In genomic region chr10:80589879-80590854, GRCm38 (mm10) we compare ENCODE assay signal across 8 mouse cellular contexts. TPM values are rescaled to one million over a fixed set of nuclear protein-coding genes. Genes with fewer than 3 reads are reported as not detected.
DNase-seq lines count a peak whose midpoint lies in the region; ATAC-seq and TF ChIP-seq lines count a peak whose summit lies in the region.

Abhd17a (minus strand) TSS chr10:80590341.

- DNase-seq in 416B (ENCODE audit: low read depth), result peak; percentile 100
- peak; percentile 94 for DNase-seq in heart, adult 8-10 months (ENCODE audit: low spot score)
- peak; percentile 98 for DNase-seq in kidney, adult 9 months
- DNase-seq in limb, embryonic 14.5 days (ENCODE audit: low spot score), result peak; percentile 95
- DNase-seq in midbrain, postnatal 0 days (ENCODE audit: low spot score), result peak; percentile 98
- DNase-seq in spleen, postnatal 14 days (ENCODE audit: low spot score in 2 of 2), result peak; percentile 88 to 94

- TF ChIP-seq CTCF in bone marrow, adult 2 months (IDR thresholded peaks at IDR 0.05; ENCODE audit: control insufficient read depth, insufficient read depth, low read length), result no peak
- no peak for TF ChIP-seq CTCF in midbrain, postnatal 0 days (IDR thresholded peaks at IDR 0.05)

- H3K27ac ChIP-seq in bone marrow, adult 2 months (ENCODE audit: control insufficient read depth, insufficient read depth, low read depth, low read length, poor library complexity), result peak within 1 kb of the TSS; percentile 81
- H3K27ac ChIP-seq in embryonic facial prominence, embryonic 15.5 days (replicated peaks), result peak within 1 kb of the TSS; percentile 86
- 0 out of 2 replicates have a peak within 1 kb of the TSS, but pooled peaks have one; percentile 46 for H3K27ac ChIP-seq in limb, embryonic 14.5 days (replicated peaks; ENCODE audit: low read depth, low read length)
- H3K27ac ChIP-seq in midbrain, postnatal 0 days (ENCODE audit: low read depth, low read length), result peak within 1 kb of the TSS; percentile 65

- H3K4me2 ChIP-seq in embryonic facial prominence, embryonic 15.5 days (replicated peaks), result peak within 1 kb of the TSS; percentile 94
- peak within 1 kb of the TSS; percentile 97 for H3K4me2 ChIP-seq in limb, embryonic 14.5 days (replicated peaks; ENCODE audit: low read depth, low read length, severe bottlenecking)
- H3K4me2 ChIP-seq in midbrain, postnatal 0 days (ENCODE audit: low read depth, low read length, poor library complexity, severe bottlenecking), result peak within 1 kb of the TSS; percentile 86

- peaks cover 13% of the 10 kb centered on the region for H3K36me3 ChIP-seq in embryonic facial prominence, embryonic 15.5 days
- peaks cover 15% of the 10 kb centered on the region for H3K36me3 ChIP-seq in limb, embryonic 14.5 days (ENCODE audit: control insufficient read depth, insufficient read depth, low read length)
- peaks cover 10% of the 10 kb centered on the region for H3K36me3 ChIP-seq in midbrain, postnatal 0 days (ENCODE audit: insufficient read depth, low read length)

- no peaks in the 10 kb centered on the region for H3K27me3 ChIP-seq in embryonic facial prominence, embryonic 15.5 days
- no peaks in the 10 kb centered on the region for H3K27me3 ChIP-seq in limb, embryonic 14.5 days (ENCODE audit: control insufficient read depth, insufficient read depth, low read length)
- no peaks in the 10 kb centered on the region for H3K27me3 ChIP-seq in midbrain, postnatal 0 days (ENCODE audit: insufficient read depth, low read length)

- peak; percentile 75; the same call in 1 of the 2 replicates for TF ChIP-seq POLR2A in bone marrow, adult 2 months (IDR thresholded peaks at IDR 0.05; ENCODE audit: borderline replicate concordance, control insufficient read depth, low read depth, low read length)
- peak; percentile 82; the same call in 1 of the 2 replicates for TF ChIP-seq POLR2A in limb, embryonic 14.5 days (IDR thresholded peaks at IDR 0.05; ENCODE audit: borderline replicate concordance, extremely low read depth, insufficient read depth, insufficient read length)

- WGBS in bone marrow, adult 2 months, result under 1% methylated on average over 73 of the region's 73 CpGs
- WGBS in embryonic facial prominence, embryonic 15.5 days, result under 1% methylated on average over 73 of the region's 73 CpGs
- 1% methylated on average over 61 of the region's 73 CpGs for WGBS in limb, embryonic 14.5 days
- WGBS in midbrain, postnatal 0 days, result under 1% methylated on average over 56 of the region's 73 CpGs

- ATAC-seq in embryonic facial prominence, embryonic 15.5 days (ENCODE audit: insufficient number of reproducible peaks, low FRiP score, low TSS enrichment, low read depth), result peak; percentile 96
- ATAC-seq in limb, embryonic 14.5 days (ENCODE audit: low FRiP score, low read depth), result peak; percentile 96
- ATAC-seq in midbrain, postnatal 0 days (ENCODE audit: low FRiP score), result peak; percentile 96

- H3K9ac ChIP-seq in embryonic facial prominence, embryonic 15.5 days, result peak within 1 kb of the TSS; percentile 93
- H3K9ac ChIP-seq in limb, embryonic 14.5 days (ENCODE audit: low read depth, low read length, severe bottlenecking), result peak within 1 kb of the TSS; percentile 85
- peak within 1 kb of the TSS; percentile 84 for H3K9ac ChIP-seq in midbrain, postnatal 0 days (replicated peaks; ENCODE audit: low read length, poor library complexity, severe bottlenecking)

- H3K9me3 ChIP-seq in embryonic facial prominence, embryonic 15.5 days (replicated peaks), result no peaks in the 10 kb centered on the region
- no peaks in the 10 kb centered on the region for H3K9me3 ChIP-seq in limb, embryonic 14.5 days (ENCODE audit: control insufficient read depth, low read length)
- H3K9me3 ChIP-seq in midbrain, postnatal 0 days (ENCODE audit: low read length), result no peaks in the 10 kb centered on the region

- H3K4me1 ChIP-seq in bone marrow, adult 2 months (ENCODE audit: control insufficient read depth, insufficient read depth, low read length), result peaks cover 2% of the 10 kb centered on the region; the same call in 1 of the 2 replicates
- H3K4me1 ChIP-seq in embryonic facial prominence, embryonic 15.5 days, result peaks cover 36% of the 10 kb centered on the region
- peaks cover 16% of the 10 kb centered on the region for H3K4me1 ChIP-seq in limb, embryonic 14.5 days (ENCODE audit: control insufficient read depth, insufficient read depth, low read length)
- peaks cover 12% of the 10 kb centered on the region for H3K4me1 ChIP-seq in midbrain, postnatal 0 days (ENCODE audit: insufficient read depth, low read length)

- H3K4me3 ChIP-seq in bone marrow, adult 2 months (replicated peaks; ENCODE audit: control insufficient read depth, low read depth, low read length), result peak within 1 kb of the TSS; percentile 92
- H3K4me3 ChIP-seq in embryonic facial prominence, embryonic 15.5 days (replicated peaks), result peak within 1 kb of the TSS; percentile 97
- H3K4me3 ChIP-seq in limb, embryonic 14.5 days (replicated peaks; ENCODE audit: low read length), result peak within 1 kb of the TSS; percentile 94
- H3K4me3 ChIP-seq in midbrain, postnatal 0 days (ENCODE audit: low read depth, low read length), result peak within 1 kb of the TSS; percentile 57

RNA-seq across cellular contexts. Expression of gene Abhd17a, which starts in this region (rescaled TPM):
- polyA plus RNA-seq in bone marrow, adult 2 months (2011; ENCODE audit: insufficient read depth, insufficient read length, low replicate concordance, missing spikeins), result 44.4 and 53.1 TPM in 2 replicates
- 112 and 115 TPM in 2 replicates for polyA plus RNA-seq in embryonic facial prominence, embryonic 15.5 days (2015; fragmentation: Nextera tagmentation; extraction: Ambion mirVana)
- 10 to 100 TPM; 44.7 to 48.1 (median 46.9) TPM for total RNA-seq in heart, adult 8-10 months (2022)
- polyA plus RNA-seq in limb, embryonic 14.5 days (2012; rRNA removed), result 116 and 173 TPM in 2 replicates
- 129 and 132 TPM in 2 replicates for polyA plus RNA-seq in limb, embryonic 14.5 days (2014; fragmentation: Nextera tagmentation; extraction: Ambion mirVana)
- total RNA-seq in midbrain, postnatal 0 days (2014; rRNA removed), result 264 and 275 TPM in 2 replicates
- 152 and 157 TPM in 2 replicates for polyA plus RNA-seq in midbrain, postnatal 0 days (2015; fragmentation: Nextera tagmentation; extraction: Ambion mirVana)

Comparison
In these comparisons a context has a peak if more than half of its experiments do, and no peak if none do; other contexts are left out.
1. Peak in every context shown above with its lines: DNase-seq, ATAC-seq, H3K4me3 ChIP-seq and H3K27ac ChIP-seq.